Mouse (Mus musculus) kidney, postnatal 36 days (tissue): ENCODE data around the gene Gm19402.
"Not testable (repeated sequence)": the region's sequence is repeated elsewhere in the genome, so short reads cannot be mapped to it uniquely, and the experiment has no call there.

Experiments
- DNase-seq, 2 experiments: peaks; one replicate each; pipeline ENCODE4 v3.0.0; 2021 to 2022; ENCODE audit warnings: mixed read lengths in 2 of 2

Gm19402 gene

GRCm38 (mm10) chr10:77690356-77690807 is at the start of gene Gm19402:
Gene Gm19402, minus strand, starts transcription at chr10:77690757.
- DNase-seq: not testable (repeated sequence)

DNA sequence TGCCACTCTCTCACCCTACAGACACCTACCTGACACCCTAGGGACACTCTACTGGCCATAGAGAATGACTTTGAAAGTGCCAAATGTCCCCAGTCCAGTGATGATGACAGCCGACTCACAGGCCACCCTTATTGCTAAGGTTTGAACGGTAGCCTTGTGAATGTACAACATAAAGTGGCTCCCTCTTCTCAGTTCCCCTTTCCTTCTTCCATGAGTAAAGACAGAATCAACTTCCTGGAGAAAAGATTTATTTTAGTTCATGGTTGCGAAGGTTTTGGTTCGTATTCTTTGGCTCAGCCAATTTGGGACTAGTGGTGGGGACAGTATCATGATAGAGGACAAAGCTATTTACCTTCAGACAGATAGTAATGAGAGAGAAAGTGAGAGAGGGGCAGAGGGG is 48.4 kb upstream of the Gm19402 start:
- no peak for DNase-seq

DNA sequence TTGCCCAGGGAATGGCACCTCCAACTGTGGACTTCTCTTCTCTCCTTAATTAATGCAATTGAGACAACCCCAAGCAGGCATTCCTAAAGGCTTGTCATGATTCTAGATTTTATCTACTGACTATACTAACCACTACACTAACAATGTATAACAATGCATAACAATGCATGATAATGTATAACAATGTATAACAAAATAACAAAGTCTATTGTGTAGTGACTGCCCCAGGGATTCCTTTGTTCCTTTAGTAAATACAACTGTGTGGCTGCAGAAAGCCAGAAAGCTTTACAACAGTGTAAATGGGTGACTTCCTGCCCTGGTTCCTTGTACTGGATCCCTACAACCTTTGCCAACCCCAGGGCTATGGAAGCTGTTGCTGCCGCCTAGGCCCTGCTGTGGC is 45.4 kb upstream of the Gm19402 start:
- no peak for DNase-seq

- peak in 1 of 2 experiments; percentile 38 for DNase-seq
Measured at GRCm38 (mm10) chr10:77729241-77729640, 38.7 kb upstream of the Gm19402 start.

- DNase-seq: peak in 1 of 2 experiments; percentile 40
Measured at GRCm38 (mm10) chr10:77728280-77728679, 37.7 kb upstream of the Gm19402 start.

DNA sequence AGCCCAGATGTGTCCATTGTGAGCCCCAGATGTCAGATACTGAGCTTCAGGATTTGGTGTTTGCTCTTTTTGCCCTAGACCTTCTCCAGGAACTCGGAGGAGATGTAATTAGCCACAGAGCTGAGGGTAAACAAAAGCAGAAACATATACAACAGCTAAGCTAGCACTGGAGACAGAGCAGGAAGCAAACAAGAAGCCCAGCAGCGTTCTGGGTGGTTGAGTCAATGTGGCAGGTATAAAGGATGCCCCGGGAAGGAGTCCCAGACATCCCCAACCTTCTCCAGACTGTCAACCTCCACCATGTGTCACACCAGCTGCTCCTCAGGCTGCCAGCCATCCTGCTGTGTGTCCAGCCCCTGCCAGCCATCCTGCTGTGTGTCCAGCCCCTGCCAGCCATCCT is 35.6 kb upstream of the Gm19402 start, which contains the start of gene Gm10100:
TSS of gene Gm10100 (plus strand) at position 301 of the 400 bp plus-strand sequence.
- no peak for DNase-seq

GRCm38 (mm10) chr10:77724855-77725254 is 34.3 kb upstream of the Gm19402 start:
- no peak for DNase-seq

DNA sequence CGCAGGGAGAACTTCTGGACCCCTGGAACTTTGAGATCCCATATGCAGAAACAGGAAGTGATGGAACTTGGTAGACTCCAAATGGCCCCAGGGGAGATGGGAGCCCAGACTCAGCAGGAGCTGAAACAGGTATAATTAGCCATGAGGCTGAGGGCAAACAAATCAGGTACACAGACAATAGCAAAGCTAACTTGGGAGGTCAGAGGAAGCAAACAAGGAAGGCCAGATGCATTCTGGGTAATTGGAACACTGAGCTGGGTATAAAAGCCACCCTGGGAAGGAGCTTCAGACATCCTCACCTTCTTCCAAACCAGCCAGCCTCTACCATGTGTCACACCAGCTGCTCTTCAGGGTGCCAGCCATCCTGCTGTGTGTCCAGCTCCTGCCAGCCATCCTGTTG is 29.7 kb upstream of the Gm19402 start, which contains the start of gene Krtap12-1:
TSS of gene Krtap12-1 (plus strand) at position 301 of the 400 bp plus-strand sequence.
- not testable (repeated sequence) for DNase-seq

GRCm38 (mm10) chr10:77715507-77715906 is 24.9 kb upstream of the Gm19402 start, which contains the start of gene Gm10142:
Gene Gm10142, plus strand, starts transcription at chr10:77715807.
- no peak for DNase-seq

GRCm38 (mm10) chr10:77713734-77714133 is 23.2 kb upstream of the Gm19402 start:
- no peak for DNase-seq

GRCm38 (mm10) chr10:77711157-77711556 is 20.6 kb upstream of the Gm19402 start, which contains the start of gene Gm10024:
Gene Gm10024, plus strand, starts transcription at chr10:77711457.
- DNase-seq: not testable (repeated sequence)

GRCm38 (mm10) chr10:77709831-77710230 is 19.3 kb upstream of the Gm19402 start:
- no peak for DNase-seq

- no peak for DNase-seq
Measured at GRCm38 (mm10) chr10:77706326-77706725, 15.8 kb upstream of the Gm19402 start, which contains the start of gene Gm10272. Gene Gm10272, plus strand, starts transcription at chr10:77706626.

- no peak for DNase-seq
Measured at GRCm38 (mm10) chr10:77697133-77697532, 6.6 kb upstream of the Gm19402 start, which contains the start of gene Gm9508. Gene Gm9508, minus strand, starts transcription at chr10:77697233.

GRCm38 (mm10) chr10:77687021-77687420 is 3.5 kb downstream of the Gm19402 start:
- no peak for DNase-seq

GRCm38 (mm10) chr10:77685895-77686664 is 4.5 kb downstream of the Gm19402 start, which contains the start of gene Tspear:
Gene Tspear, plus strand, starts transcription at chr10:77686569.
- no peak for DNase-seq

- DNase-seq: no peak
Measured at GRCm38 (mm10) chr10:77684181-77684580, 6.4 kb downstream of the Gm19402 start.

GRCm38 (mm10) chr10:77682994-77683393 is 7.6 kb downstream of the Gm19402 start:
- no peak for DNase-seq

DNA sequence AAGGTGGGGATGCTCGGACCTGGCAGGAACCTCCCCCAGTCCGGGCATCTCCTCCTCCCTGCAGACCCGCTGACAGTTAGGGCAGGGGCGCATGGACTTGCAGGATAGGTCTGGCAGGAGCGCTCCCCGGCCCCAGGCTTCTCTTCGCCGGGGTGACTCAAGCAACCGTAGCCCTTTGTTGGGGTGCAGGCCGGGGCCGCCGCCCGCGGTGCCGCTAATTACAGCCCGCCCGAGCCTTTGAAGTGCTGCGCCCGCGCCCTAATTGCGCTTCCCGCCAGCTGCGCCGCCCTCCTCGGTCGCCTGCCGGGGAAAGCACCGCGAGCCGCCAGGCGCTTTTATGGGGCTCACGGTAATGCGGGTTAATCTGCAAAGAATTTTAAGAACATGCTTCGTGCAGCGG is 13.0 kb downstream of the Gm19402 start:
- DNase-seq: no peak

DNA sequence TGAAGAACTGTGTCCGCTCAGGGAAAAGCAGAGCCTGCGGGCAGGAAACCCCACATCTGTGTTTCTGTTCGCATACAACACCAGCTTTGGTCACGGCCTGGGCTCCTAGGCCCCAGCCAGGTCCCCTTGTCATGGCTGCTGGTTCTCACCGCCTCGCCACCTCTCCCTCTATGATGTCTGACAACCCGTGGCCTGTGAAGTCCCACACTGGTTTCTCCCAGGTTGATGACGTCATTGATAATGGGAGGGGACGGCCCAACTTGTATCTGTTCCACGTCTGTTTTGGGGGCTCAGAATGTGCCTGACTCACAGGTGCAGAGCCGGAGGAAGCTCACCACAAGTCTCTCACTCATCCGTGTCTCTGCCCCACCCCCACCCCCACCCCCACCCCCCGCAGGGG is 16.8 kb downstream of the Gm19402 start:
- no peak for DNase-seq

- DNase-seq: no peak
Measured at GRCm38 (mm10) chr10:77671519-77671918, 19.0 kb downstream of the Gm19402 start.

DNA sequence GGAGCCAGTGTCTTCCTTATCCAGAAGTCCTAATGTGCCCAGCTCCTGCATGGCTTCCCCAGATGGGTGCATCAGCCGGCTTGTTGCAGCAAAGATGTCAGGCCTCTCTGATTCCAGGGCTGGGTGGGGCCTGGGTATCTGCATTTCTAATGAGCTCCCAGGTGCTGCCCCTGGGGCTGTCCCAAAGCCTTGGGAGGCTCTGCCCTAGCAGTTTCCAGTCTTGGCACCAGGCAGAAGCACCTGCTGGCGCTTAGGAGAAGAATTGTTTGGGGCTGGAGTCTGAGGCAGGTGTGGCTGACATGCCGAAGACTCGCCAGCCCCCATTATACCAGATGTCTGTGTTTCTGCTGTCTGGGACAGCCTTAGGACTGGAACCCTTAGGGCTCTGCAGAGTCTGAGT is 19.8 kb downstream of the Gm19402 start:
- no peak for DNase-seq

DNA sequence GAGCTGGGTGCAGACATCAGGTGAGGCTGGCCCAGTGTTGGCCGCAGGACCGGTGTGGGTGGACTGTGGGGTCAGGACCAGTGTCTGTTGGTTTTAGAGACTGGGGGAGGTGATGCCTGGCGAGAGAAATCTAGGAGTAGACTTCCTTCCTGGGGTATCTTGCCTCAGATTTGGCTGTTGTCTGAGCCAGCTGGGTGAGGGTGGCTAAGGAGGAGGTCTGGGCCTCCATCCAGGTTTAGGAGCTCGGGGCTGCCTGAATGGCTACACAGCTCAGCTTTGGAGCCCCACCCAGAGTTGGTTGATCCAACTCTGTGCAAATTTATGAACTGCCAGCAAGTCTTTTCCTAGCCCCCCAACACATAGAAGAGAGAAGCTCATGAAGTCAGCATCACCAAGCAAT is 23.2 kb downstream of the Gm19402 start:
- DNase-seq: no peak

DNA sequence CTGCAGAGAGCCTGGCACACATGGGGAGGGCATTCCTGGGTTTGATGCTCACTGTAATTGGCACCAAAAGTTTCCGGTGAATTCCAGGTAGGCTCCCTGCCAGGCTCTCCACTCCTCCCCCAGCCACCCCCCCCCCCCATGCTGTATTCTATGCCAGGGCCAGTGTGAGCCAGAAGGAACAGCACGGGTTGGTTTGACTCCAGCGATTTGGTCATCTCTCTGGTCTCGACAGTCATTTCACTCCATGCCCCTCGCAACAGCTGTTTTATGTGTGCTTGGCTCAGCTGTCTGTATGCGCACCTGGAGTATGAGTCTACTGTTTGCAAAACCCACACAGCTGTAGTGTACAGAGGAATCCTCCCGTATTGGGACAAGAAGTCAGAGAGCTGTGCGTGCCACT is 24.2 kb downstream of the Gm19402 start:
- DNase-seq: no peak
